Mouse (Mus musculus) activated CD4-positive, CD25-positive, alpha-beta regulatory T cell, adult 4 months (primary cell): ENCODE measurements around the gene Rere. TPM values are rescaled to one million over a fixed set of nuclear protein-coding genes. Genes with fewer than 3 reads are reported as not detected.

Experiments used
- ATAC-seq: one replicate; pipeline ENCODE4 v1.8.0; 2017
- polyA plus RNA-seq, 2 experiments: library from polyadenylated mRNA; unstranded; fragments of 100-300 nt; shearing (Covaris generic); gene quantifications; one replicate each; pipeline ENCODE4 v1.2.1; 2017

Gene Rere
- polyA plus RNA-seq, 2 experiments from 2014 or later: 19.0 to 19.5 TPM

DNA sequence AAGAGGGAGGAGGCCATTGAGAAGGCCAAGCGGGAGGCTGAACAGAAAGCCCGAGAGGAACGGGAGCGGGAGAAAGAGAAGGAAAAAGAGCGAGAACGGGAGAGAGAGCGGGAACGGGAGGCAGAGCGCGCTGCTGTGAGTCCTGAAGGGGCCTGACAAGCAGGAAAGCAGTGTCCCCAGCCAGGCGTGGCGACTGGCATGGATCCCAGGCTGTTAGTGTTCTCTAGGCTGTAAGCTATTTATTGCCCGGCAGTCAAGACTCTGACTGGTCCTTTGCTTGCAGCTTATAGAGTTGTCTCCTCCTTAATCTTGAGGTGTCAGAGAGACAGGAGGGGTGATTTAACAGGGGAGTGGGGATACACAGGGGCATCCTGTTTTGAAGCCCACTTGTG lies 334.6 kb downstream of the Rere start:
- ATAC-seq: no peak

DNA sequence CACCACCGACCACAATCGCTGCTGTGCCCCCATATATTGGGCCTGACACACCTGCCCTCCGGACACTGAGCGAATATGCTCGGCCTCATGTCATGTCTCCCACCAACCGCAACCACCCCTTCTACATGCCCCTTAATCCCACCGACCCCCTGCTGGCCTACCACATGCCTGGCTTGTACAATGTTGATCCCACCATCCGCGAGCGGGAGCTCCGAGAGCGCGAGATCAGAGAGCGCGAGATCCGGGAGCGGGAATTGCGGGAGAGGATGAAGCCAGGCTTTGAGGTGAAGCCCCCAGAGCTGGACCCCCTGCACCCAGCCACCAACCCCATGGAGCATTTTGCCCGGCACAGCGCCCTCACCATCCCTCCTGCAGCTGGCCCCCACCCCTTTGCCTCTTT lies 335.4 kb downstream of the Rere start:
- no peak for ATAC-seq

DNA sequence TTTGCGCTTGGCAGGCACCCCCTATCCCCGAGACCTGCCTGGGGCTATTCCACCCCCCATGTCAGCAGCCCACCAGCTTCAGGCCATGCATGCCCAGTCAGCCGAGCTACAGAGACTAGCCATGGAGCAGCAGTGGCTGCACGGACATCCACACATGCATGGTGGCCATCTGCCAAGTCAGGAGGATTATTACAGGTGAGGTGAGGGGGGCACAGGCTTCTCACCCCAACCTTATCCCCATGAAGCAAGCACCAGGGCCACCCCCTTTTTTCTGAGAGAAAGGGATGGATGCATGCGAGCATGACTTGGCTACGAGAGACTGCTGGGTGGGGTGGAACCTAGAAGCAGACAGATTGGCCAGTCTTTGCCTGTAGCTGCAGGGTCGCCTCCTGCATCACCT lies 337.6 kb downstream of the Rere start:
- no peak for ATAC-seq

DNA sequence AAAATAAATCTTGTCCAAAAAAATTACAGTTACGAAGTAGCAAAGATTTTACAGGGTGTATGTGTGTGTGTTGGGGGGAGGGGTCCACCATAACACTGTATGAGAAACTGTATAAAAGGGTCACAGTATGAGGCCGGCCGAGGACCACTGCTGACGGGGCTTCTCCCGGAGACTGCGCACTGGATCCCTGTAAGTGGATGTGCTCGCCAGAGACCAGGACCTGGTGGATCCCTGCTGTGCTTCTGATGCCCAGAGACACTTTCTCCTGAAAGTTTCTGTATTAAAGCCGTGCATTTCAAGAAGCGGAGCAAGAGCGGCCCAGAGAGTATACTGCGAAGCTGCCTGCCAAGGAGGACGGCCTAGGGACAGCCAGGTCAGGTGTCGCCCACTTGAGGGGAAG lies 341.2 kb downstream of the Rere start:
- no peak for ATAC-seq

DNA sequence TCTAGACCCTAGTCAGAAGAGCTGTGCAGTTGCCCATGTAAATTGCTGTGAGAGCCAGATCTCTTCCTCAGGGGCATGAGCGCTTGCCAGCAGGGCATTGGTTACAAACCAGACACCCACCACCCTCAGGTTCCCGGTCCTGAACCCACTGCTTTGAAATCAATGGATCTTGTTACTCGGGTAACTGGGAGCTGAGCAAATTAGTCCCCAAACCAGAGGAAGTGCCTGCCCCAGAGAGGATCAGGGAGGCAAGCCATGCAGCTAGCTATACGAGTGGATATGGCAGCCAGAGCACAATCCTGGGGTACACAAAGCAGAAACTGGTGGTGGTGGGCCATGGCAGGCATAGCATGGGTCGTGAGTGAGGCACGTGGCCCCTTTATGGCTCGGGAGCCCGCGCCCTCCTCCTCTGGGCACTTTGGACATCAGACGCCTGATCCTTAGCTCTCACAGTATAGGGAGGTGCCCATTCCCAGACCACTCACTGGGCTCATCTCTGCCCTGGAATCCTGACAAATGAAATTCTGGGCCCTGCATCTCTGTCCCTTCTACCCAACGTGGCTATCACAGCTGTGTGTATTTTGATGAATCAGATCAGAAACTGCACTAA lies 342.9 kb downstream of the Rere start:
- no peak for ATAC-seq

DNA sequence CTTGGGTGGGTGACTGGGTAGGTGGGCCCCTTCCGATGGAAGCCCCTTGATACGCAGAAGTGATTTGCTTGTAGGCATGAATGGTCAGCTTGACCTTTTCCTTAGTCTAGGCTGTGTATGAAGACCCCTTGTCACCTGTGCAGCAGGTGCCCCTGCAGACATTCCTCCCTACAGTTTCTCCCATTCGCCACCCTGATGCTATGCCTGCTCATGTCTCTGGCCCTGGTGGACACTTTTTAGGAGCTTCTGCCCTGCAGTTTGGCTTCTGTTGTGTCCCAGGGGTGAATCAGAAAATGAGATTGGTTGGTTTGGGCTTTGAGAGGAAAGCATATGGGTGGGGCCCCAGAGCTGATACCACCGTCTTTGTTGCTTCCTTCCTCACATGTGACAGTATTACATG lies 343.5 kb downstream of the Rere start:
- no peak for ATAC-seq

DNA sequence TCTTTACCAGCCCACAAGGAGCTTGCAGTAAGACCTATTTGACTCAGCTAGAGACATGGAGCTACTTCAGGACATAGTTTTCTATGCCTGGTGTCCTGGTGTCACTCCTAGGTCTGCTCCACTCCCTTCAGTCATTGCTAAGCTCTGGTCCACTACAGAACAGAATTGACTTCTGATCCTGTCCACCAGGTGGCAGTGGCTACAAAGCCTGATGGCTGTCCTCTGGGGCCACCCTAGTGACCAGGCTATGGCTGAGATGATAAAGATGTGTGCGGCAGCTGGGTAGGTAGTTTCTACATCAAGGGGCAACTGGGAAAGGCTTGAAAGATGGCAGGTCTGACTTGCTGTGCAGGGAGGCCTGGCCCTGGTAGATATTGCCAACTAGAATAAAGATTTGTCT lies 344.0 kb downstream of the Rere start:
- no peak for ATAC-seq

DNA sequence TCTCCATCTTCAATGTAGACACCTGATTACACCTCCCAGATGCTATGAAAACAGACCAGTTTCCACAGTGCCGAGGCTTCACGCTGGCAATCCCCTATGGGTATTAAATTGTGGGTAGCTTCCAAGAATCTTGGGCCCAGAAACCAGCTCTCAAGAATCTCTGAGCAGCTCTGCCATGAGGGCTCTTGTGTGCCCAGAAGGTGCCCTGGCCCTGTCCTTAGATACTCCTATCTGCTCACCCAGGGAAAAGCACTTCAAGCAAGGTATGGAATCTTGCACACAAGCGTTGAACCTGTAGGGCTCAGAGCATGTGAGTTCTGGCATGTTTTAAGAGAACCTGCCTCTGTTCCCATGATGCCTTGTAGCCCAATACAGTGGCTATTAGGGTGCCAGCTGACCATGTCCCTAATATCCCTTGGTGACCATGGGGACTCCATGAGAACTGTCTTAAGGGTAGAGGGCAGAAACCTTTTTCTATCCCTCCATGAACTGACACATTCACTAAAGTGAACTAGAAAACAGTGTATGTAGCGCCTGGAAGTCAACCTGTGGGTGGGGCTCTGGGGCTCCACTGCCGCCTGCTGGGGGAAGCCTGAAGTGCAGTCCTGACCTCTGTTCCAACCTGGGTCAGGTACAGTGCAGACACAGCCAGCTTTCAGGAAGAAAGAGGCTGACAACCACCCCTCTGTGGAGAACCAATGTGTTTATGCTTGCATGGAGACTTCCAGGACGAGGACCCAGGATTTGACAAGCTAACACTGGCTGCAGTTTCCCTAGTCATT lies 344.7 kb downstream of the Rere start:
- ATAC-seq: peak; percentile 77

DNA sequence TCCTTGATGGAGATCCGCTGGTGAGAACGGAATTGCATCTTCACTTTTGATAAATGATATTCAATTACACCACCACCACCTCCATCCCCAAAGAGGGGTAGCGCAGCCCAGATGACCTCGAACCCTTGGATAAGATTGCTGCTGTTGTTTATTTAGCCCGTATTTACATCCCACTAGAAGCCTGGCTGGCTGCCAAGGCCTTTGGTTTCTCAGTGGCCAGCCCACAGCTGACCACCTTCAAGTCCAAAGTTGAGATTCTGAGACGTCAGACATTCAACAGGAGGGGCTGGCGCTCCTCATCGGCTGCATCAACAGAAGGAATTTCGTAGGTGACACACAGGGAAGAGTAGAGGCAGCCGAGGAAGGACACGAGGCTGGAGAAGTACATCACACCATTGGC lies 347.8 kb downstream of the Rere start:
- no peak for ATAC-seq

DNA sequence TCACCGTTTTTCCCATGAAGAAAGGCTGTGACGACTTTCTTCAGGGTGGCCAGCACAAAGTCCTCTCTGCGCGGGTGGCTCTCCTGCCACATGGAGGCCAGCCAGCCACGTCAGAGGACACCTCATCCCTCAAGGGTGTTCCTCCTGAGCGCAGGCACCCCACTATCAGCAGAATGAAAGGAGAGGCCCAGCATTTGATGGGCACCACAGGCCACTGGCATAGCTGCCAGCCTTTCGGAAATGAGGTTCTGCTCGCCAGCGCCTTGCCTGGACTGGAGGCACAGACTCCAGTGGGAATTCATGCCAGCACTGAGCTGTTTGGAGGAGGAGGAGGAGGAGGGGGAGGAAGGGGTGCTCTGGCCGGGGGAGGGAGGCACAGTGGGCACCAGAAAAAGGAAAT lies 354.1 kb downstream of the Rere start:
- no peak for ATAC-seq

DNA sequence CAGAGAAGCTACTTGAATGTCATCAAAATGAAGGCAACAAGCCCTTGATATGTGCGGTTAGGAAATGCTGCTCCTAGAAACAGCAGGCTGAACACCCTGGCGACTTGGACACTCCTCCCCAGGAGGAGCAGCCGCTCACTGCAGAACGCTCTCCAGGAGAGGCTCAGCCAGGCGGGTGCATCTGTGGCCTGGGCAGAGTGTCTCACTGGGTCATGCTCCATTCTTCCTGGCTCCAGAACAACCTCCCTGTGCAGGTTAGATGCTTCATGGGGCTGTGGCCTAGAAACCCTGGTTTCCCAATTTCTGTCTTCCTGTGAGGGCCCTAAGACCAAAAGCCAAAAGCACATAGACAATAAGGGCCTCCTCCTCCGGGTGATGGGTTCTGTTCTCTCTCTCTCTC lies 355.2 kb downstream of the Rere start:
- no peak for ATAC-seq

DNA sequence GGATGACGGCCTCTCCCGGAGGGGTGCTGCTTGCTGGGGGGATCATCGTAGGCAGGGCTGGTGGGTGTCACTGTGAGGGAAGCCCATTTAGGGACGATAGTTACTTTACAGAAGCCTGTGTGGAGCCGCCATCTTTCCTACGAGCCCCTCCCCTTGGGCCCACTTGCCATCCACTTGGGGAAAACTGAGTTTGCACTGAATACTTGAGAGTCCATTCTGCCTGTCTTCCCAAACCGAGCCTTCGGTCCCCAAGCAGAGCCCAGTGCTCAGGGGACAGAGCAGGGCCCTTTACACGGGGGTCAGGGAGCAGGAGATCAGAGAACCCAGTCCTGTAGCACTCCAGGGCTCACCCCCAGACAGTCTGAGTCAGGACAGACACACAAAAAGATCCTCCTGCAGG lies 362.9 kb downstream of the Rere start:
- ATAC-seq: no peak

DNA sequence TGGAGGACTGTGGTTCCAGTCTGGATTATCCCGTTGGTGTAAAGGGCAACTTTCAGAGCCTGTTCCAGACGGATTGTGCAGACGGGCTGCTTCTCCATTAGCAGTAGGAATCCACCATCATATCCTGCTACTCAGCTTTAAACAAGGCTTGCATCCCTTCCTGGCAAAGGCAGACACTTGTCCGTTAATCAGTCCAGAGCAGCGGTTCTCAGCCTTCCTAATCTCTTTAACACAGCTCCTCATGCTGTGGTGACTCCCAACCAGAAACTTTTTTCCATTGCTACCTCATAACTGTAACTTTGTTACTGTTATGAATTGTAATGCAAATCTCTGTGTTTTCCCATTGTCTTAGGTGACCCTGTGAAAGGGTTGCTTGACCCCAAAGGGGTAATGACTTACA lies 367.9 kb downstream of the Rere start:
- ATAC-seq: no peak

DNA sequence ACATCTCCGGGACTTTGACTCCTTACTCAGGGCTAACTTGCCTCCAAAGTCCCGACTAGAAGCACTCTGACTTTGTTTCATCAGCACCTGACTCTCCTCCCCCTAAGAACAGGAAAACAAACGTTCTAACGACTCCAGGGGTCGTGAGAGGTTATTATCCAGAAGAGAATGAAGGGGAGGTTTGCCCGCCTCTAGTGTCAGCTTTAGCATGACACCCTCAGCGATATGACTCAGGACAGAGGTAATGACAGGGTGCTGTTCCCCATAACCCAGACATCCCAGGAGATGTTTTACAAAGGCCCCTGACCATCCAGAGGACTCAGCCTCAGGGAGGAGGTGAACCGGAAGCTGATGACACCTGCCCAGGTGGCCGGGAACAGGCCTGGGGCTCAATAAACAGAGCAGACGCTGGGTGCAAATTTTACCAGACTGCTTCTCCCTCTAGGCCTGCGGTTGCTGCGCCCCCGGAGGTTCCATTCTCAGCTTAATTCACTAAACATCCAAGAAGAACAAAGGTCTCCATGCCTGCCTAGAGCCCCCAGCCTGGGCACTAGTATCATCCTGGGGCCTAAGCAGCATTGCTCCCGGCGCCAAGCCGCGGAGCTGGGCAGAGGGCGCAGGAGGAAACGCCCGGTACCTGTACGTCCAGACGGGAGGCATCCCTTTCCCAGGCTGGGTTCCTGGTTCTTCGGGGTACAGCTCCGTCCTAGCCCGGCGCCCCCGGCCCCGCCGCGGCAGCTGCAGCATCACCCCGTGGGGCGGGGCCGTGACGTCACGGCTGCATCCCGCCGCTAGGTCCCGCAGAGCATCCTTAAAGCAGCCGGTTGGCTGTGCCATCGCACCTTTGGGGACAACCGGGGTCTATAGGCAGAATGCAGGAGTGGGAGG lies 370.2 kb downstream of the Rere start, which contains the start of gene Slc45a1:
Gene Slc45a1, minus strand, starts transcription at position 785 of the 888 bp plus-strand sequence.
- no peak for ATAC-seq

DNA sequence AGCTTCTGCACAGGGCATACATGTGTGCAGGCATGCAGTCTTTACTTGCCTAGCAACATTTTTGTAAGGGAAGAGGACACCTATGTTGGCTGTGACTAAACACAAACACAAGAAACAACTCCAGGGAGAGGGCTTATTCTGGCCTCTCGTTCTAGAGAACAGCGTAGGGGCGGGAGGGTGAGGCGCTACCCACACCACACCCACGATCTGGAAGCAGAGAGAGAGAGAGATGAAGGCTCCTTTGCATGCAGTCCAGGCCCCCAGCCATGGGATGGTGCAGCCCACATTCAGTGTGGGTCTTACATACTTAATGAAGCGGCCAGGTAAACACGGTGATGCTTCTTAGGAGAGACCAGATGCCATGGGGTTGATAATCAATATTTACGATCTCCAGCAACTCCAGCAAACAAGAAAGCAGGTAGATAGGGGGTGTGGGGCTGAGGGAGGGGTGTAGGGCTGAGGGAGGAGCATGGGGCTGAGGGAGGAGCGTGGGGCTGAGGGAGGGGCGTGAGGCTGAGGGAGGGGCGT lies 371.7 kb downstream of the Rere start:
- no peak for ATAC-seq

DNA sequence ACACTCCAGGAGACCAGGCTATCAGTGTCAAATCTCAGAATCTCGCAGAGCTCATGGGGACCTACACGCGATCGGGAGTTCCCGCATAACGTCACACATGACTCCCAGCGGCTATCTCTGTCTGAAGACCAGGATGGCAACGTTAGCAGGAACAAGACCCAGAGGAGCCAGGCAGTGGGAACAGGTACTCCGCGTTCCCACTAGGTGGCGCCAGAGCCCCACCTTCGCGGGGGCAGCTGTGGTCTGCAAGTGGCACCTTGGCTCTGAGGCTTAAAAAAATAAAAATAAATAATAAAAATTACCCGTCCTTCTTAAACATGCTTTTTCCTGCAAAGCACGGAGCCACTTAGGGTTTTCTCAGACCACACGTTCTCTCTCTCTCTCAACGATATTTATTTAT lies 374.5 kb downstream of the Rere start:
- ATAC-seq: peak; percentile 70

DNA sequence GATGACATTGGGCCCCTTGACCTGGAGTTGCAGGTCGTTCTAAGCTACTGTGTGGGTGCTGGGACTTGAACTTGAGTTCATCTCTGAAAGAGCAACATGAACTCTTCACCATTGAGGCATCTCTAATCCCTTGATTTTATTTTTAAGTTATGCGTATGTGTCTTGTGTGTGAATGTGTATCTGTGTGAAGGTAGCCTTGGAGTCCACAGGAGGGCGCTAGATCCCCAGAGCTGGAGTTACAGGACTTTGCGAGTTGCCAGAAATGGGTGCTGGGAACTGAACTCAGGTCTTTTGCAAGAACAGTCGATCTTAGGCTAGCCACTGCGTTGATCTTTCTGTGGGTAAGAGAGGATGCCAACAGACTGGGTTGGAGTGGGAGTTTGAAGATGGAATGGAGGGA lies 375.1 kb downstream of the Rere start:
- no peak for ATAC-seq

DNA sequence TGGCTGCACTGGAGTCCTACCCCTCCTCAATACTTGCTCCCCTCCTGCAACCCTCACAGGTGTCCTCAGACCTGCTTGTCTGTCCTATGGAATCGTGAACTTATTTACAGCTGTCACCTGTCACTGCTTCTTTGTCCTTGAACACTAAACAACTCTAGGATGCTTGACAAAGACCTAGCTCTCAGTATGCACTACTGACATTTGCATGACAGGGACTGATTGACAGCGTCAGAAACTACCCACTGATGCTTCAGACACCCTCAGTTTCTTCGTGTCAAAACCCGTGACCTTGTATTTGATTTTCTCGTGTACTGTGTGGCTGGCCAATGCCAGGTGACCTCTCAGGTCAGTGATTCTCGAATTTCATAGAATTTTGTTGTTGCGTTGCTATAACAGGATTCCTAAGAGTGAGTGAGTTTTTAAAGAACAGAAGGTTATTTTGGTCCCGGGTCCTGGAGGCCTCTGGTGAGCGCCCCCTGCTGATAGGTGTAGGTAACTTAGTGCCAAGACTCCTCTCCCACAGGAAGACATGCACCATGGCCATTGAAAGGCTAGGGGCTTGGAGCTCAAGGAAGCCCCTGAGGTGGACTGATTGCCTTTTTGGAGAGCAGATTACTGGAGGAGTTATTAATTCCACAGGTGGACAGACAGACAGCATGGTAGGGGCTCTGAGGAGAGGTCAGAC lies 378.6 kb downstream of the Rere start:
- no peak for ATAC-seq

DNA sequence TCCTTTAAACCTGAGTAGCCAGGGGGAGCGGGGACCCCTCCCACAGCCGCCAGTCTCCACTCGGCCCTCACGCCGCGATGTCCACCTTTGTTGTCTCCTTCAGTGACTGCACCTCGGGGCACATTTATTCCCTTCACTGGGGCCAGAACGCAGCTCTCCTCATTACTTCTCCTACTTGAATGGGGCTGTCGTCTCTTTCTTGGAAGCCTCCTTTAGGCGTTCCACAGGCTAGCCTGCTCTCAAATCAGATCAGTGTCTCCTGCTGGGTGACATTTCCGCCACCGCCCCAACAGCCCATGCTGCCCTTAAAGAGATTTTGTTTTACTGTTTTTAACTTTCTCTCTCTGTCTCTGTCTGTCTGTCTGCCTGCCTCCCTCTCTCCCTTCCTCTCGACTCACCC lies 380.4 kb downstream of the Rere start:
- no peak for ATAC-seq

DNA sequence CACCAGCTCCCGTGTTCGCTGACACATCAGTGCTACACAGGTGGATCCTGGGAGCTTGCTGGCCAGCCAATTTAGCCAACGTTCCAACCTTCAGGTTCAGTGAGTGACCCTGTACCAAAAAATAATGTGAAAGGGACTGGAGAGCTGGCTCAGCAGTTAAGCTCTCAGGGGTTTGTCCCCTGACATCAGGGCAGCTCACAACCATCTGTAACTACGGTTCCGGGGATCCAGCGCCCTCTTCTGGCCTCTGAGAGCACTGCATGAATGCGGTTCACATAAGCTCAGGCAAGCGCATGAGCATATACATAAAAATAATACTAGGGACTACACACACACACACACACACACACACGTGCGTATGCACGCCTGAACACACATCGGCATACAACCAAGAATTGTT lies 381.7 kb downstream of the Rere start:
- no peak for ATAC-seq

DNA sequence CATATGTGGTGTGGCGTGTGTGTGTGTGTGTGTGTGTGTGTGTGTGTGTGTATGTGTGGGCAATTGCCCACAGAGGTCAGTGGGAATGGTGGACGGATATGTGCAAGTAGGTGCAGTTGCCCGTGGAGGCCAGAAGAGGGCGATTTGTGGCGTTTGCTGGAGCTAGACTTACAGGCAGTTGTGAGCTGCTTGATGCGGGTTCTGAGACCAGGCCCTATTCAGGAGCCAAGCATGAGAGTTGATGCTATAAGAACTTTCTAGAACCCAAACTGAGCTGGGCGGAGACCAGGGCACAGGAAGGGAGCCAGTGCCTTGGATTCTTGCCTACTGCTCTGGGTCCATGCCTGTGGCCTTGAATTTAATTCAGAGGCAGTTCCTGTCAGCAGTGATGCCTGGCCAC lies 383.3 kb downstream of the Rere start:
- ATAC-seq: no peak

DNA sequence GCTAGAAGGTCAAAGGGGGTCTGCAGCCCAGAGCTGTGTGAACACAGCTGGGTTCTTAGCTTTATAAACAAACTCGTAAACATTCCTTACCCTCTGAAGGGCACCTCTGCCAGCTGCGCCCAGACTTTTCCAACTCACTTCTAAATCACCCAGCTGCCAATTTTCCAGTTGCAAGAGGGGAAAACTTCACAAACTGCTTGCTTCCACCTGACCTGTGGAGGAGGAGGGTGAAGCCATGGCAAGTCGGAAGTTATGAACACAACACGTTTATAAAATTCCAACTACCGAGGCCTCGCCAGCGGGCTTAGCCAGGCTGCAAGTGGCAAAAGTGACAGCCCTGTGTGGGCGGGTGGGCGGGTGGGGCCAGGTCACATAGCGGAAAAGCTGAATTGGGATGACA lies 384.4 kb downstream of the Rere start:
- ATAC-seq: no peak
